Mouse (Mus musculus) left cerebral cortex, postnatal 14 days (tissue): Measurements from ENCODE around the gene Gm9639. TPM values are rescaled to one million over a fixed set of nuclear protein-coding genes. Genes with fewer than 3 reads are reported as not detected.
A peak's percentile ranks its signal among the peaks of the same experiment; 100 is the strongest.
"Not testable (repeated sequence)": the region's sequence is repeated elsewhere in the genome, so short reads cannot be mapped to it uniquely, and the experiment has no call there.

Experiments
- DNase-seq, 2 experiments: peaks; one replicate each; pipeline ENCODE4 v3.0.0; 2021 to 2022; ENCODE audit warnings: low spot score in 2 of 2, mixed read lengths in 1 of 2
- intact Hi-C: fragments of 180-260 bp; cut with DNase I; formaldehyde crosslinking; loops from one replicate; pipeline ENCODE4 v1.15.1; 2025
- long read RNA-seq, 2 experiments: library from polyadenylated mRNA; stranded (forward); transcript quantifications; one replicate each; pipeline ENCODE4 v2.0.0; 2021
- total RNA-seq, 2 experiments: library from RNA; stranded (reverse); gene quantifications; 2 replicates each; pipeline ENCODE4 v1.2.3; 2021

Gm9639 gene
- not detected for total RNA-seq
- long read RNA-seq, experiment 1, result 0 reads
- long read RNA-seq, experiment 2, result 0 reads

DNA sequence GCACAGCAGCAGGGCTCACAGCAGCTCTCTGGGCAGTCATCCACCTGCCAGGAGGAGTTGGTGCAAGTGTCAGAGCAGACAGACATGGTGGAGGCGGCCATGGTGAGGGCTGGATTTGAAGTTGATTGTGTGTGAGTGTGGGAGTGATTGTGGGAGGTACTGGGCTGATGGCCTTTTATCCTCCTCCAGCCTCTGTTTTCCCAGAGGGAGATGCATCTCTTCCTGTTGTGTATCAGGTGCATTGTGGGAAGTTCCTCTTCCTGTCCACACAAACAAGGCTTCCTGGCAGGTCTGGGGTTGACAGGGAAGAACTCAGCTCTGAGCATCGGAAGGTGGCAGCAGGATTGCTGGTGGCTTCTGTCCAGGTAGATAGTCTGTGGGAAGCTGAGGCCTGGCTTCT lies at the start of gene Gm9639:
Gene Gm9639, minus strand, starts transcription at position 101 of the 400 bp plus-strand sequence.
- intact Hi-C loops, result no loop called here
- no peak for DNase-seq

DNA sequence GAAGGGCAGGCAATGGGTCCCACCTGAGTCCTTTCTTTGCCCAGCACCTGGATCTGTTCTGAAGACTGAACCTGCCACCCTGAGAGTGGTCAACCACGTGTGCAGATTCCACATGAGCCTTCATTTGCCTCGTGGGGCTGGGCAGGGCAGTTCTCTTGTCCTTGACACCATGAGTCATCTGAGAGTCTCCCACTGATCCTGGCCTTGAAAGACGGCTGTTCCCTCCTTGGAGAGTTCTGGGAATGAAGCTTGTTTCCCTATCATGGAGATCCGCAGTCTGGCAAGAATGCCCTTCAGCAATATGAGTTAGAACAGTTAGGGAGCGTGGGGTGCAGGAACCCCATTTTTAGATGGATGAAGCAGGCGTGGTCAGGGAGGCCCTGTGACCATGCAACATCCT lies 44.1 kb upstream of the Gm9639 start:
- no peak for DNase-seq
- intact Hi-C loops, result no loop called here

DNA sequence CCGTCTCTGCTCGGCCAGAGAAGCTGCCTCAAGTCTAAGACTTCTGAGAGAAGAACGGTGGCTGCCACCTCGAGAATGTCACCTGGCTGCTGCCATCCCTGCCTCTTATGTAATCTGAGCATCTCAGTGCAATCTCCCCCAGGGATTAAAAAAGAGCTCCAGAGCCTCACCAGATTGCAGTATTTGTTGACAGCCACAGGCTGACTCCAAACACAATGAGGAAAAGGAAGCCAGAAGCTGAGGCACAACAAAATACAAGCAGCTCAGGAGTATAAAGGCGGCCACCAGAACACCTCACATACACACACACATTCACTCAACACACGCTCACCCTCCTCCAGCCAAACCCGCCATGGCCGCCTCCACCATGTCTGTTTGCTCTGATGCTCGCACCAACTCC lies 40.8 kb upstream of the Gm9639 start, which contains the start of gene Krtap10-10:
Gene Krtap10-10, plus strand, starts transcription at position 301 of the 400 bp plus-strand sequence.
- intact Hi-C loops, result no loop called here
- no peak for DNase-seq

DNA sequence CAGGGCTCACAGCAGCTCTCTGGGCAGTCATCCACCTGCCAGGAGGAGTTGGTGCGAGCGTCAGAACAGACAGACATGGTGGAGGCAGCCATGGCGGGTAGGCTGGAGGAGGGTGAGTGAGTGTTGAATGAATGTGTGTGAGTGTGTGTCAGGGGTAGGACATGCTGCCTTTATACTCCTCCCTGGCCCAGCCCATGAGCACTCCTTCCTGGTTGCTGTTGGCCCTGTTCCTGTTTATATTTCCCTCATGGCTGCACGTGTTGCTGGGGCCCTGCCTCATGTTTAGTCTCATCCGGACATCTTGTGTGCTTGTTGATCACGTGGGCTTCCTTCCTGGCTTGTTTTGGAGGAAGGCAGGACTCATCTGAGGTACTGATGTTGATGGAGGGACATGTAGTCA lies 32.1 kb upstream of the Gm9639 start, which contains the start of gene Krtap10-4:
Gene Krtap10-4, minus strand, starts transcription at position 145 of the 400 bp plus-strand sequence.
- intact Hi-C loops, result no loop called here
- DNase-seq, result no peak

DNA sequence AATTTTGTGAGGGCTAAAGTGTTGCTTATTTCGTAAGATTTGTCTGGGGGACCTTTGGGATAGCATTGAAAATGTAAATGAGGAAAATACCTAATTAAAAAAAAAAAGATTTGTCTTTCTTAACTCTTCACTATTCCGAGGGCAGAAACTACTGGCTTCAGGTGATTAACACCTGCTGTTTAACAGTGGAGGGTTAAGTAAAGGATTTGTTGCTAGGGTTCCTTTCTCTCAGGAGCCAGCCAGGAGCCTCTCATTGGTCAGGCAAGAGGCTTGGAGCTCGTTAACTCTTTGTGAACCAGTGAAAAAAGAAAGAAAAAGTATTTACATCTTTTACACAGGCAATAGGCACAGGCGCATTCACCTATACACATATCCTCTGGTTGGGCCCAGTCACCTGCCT lies 24.3 kb upstream of the Gm9639 start:
- no peak for DNase-seq
- intact Hi-C loops, result no loop called here

DNA sequence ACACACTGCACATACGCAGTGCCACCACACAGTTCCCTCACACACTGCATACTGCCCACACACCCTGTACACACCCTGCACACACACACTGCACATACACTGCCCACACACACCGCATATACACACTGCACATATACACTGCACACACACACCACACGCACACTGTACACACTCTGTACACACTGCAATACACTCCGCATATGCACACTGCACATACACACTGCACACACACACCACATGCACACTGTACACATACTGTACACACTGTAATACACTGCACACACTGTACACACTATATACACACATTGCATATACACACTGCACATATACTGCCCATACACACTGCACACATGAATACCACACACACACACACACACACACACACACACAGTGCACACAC lies 23.6 kb upstream of the Gm9639 start:
- intact Hi-C loops, result no loop called here
- DNase-seq, result no peak

DNA sequence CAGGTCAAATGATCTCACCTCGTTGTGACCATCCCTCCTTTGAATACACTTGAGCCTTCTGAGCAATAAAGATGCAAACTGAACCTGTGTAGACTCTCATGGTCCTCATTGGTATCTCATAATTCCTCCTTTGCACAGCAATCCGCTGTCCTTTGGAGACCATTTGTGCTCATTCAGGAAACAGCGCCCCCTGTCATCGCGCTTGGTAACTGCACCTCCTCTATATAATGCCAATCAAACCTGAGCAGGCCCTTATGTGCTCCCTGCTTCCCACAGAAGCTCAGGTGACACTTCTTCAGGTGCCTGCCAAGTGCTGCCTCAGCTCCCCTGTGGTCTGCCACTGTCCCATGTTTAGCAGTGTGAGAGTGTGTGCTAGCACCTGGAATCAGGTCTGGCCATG lies 20.6 kb upstream of the Gm9639 start:
- DNase-seq, result peak in 1 of 2 experiments; percentile 36
- intact Hi-C loops, result no loop called here

DNA sequence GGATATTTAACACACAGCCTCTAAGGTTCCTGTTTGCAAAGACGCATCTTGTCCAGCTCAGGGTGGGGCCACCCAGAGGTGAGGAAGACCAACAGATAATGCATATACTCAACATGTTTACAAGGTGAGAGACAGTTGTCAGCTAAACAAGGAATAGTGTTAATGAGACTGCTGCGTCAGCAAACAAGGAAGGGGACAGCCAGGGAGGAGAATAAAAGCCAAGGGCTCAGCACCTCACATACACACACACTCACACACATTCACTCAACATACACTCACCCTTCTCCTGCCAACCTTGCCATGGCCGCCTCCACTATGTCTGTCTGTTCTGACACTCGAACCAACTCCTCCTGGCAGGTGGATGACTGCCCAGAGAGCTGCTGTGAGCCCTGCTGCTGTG lies 19.5 kb upstream of the Gm9639 start, which contains the start of gene Gm2696:
Gene Gm2696, plus strand, starts transcription at position 301 of the 400 bp plus-strand sequence.
- intact Hi-C loops, result no loop called here

DNA sequence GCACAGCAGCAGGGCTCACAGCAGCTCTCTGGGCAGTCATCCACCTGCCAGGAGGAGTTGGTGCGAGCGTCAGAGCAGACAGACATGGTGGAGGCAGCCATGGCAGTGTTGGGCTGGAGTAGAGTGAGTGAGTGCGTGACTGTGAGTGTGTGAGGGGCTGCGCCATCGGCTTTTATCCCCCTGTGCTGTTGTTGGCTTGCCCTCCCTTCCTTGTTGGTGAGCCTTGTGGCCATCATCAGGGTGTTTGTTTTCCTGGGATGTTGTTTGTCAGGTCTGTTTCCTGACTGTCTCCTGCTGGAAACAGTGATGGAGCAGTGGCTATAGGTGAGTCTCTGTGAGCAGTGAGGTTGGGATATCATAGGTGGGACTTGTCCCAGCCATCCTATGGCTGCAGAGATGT lies 16.9 kb upstream of the Gm9639 start, which contains the start of gene Gm9507:
Gene Gm9507, minus strand, starts transcription at position 101 of the 400 bp plus-strand sequence.
- intact Hi-C loops, result no loop called here
- DNase-seq, result no peak

More for the DNA sequence above, 19.5 kb upstream of the Gm9639 start, which contains the start of gene Gm2696:
- no peak for DNase-seq

DNA sequence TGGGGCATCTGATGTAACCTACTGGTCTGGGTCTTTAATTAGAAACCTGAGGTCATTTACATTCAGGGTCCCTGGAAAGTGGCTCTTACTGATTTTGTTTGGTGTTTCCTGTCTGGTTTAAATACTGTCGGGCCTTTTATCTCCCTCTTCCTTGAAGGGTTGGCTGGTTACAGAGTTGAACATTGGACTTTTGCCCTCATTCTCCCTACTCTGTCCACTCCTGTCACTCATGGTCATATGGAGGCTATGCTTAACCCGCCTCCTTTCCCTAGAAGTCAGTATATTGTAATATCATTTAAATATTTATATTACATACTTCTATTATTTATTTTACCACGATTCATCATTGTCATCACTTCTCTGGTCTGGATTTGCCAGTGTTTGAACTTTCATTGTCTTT lies 9.2 kb upstream of the Gm9639 start:
- DNase-seq, result no peak
- intact Hi-C loops, result no loop called here

DNA sequence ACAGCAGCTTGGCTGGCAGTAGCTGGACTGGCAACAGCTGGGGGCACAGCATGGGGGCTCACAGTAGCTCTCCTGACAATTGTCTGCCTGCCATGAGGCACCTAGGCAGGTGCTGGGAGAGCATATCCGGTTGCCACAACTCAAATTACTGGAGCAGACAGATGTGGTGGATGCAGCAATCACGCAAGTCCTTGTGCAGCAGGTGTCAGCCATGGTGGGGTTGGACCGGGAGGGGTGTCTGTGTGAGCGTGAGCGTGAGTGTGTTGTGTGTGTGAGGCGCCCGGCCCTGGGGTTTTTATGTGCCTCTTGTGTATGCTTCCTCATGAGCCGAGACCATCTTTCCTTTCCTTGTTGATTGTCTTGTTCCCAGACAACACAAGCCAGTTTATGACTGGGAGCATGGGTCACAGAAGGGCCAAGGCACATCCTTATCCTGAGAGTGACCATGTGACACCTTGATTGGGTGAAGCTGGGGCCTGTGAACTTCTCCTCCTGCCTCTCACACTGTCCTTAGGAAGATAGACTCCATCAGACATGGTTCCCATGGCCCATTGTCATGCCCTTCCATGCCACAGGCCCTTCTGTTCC lies 4.1 kb upstream of the Gm9639 start, which contains the start of gene Gm19668:
Gene Gm19668, minus strand, starts transcription at position 213 of the 588 bp plus-strand sequence.
- DNase-seq, result no peak
- intact Hi-C loops, result no loop called here

DNA sequence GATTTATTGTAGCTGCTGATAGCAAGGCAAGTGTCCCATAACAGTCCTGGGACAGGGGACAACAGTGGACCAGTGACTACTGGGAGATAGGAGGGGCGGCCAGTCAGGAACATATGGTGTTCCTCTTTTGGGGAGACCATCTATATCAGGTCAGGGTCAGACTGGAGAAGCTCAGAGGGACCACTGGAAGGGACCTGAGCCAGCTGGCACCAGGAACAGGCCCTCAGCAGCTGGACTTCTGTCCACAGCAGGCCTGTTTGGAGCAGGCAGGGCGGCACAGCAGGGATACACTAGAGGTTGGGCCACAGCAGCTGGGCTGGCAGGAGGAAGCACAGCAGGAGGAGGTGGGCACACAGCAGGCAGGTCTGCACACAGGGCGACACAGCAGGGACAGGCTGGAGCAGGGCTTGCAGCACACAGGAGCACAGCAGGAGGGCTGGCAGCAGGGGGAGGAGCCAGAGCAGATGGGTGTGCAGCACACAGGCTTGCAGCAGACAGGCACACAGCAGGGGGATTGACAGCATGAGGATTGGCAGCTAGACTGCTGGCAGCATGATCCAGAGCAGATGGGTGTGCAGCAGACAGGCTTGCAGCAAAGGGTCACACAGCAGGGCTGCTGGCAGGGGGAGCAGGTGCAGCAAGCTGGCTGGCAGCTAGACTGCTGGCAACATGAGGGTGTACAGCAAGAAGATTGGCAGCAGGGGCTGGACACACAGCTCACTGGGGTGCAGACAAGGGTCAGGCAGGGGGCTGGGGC lies 3.5 kb upstream of the Gm9639 start:
- intact Hi-C loops, DNase-seq: not testable (repeated sequence)

DNA sequence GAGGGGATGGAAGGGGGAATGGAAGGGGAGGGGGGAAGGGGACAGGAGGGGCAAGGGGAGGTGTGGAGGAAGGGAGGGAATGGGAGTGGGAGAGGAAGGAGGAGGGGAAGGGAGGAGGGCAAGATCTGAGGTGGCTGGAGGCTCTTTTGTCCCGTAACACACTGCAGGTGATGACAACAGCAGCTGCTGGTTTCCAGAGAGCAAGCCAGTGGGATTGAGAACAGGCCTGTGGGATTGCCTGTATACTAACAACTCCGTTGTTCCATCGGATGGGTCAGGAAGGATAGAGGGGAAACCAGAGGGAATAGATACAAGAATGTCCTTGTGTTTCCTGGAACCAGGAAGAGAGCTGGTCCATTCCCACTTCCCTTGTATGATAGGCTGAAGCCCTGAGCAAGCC lies 2.8 kb upstream of the Gm9639 start:
- no peak for DNase-seq
- intact Hi-C loops, result no loop called here

DNA sequence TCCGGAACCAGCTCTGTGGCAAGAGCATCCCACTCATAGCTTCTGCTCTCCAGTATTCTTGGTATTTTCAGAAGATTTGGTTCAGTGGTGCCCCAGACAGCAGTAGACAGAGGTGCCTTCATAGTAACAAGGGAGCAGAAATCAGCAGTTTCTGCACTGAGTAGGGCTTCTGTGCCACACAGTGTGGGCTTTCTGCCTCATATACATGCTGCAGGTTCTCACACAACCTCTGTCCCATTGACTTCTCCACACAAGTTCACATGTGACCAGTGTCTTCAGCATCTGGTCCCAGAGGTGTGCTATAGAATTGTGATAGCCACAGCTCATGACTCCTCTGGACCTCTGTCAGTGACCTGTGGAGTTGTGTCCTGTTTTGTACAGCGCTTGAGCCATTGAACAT lies 6.3 kb downstream of the Gm9639 start:
- DNase-seq, result no peak
- intact Hi-C loops, result no loop called here

DNA sequence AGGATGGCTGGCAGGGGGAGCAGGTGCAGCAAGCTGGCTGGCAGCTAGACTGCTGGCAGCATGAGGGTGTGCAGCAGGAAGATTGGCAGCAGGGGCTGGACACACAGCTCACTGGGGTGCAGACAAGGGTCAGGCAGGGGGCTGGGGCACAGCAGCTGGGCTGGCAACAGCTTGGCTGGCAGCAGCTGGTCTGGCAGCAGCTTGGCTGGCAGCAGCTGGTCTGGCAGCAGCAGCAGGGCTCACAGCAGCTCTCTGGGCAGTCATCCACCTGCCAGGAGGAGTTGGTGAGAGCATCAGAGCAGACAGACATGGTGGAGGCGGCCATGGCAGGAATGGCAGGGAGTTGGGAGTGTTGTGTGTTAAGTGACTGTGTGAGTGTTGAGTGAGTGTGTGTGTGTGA lies 7.0 kb downstream of the Gm9639 start, which contains the start of gene Gm7137:
Gene Gm7137, minus strand, starts transcription at position 325 of the 400 bp plus-strand sequence.
- intact Hi-C loops, DNase-seq: not testable (repeated sequence)

DNA sequence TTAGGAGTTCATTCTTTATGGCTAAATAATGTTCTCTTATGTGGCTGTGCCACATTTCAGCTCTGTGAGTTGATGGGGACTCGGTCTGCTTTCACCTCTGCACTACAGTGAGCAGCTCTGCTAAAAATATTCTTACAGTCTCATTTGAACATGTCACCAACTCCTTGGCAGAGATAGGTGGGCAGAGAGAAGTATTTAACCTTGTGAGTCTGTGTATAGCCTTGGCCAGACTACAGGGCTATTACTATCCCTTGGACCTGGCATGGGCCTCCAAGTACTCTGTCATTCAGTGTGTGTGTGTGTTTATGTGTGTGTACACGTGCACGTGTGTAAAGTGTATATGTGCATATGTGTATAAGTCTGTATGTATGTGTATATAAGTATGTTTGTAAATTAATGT lies 11.5 kb downstream of the Gm9639 start:
- intact Hi-C loops, DNase-seq: not testable (repeated sequence)

DNA sequence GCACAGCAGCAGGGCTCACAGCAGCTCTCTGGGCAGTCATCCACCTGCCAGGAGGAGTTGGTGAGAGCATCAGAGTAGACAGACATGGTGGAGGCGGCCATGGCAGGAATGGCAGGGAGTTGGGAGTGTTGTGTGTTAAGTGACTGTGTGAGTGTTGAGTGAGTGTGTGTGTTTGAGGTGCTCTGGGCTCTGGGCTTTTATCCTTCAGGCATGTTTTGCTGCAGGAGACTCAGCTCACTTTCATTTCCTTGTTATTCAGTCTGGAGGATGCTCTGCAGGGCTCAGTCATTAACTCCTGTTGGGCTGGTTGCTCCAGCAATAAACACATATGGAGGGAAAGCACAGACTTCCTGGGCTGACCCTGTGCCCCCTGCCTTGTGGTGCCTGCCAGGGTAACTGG lies 12.4 kb downstream of the Gm9639 start, which contains the start of gene Gm3250:
Gene Gm3250, minus strand, starts transcription at position 101 of the 400 bp plus-strand sequence.
- intact Hi-C loops, DNase-seq: not testable (repeated sequence)

DNA sequence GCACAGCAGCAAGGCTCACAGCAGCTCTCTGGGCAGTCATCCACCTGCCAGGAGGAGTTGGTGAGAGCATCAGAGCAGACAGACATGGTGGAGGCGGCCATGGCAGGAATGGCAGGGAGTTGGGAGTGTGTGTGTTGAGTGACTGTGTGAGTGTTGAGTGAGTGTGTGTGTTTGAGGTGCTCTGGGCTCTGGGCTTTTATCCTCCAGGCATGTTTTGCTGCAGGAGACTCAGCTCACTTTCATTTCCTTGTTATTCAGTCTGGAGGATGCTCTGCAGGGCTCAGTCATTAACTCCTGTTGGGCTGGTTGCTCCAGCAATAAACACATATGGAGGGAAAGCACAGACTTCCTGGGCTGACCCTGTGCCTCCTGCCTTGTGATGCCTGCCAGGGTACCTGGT lies 18.0 kb downstream of the Gm9639 start, which contains the start of gene Gm7138:
Gene Gm7138, minus strand, starts transcription at position 101 of the 400 bp plus-strand sequence.
- DNase-seq, intact Hi-C loops: not testable (repeated sequence)

DNA sequence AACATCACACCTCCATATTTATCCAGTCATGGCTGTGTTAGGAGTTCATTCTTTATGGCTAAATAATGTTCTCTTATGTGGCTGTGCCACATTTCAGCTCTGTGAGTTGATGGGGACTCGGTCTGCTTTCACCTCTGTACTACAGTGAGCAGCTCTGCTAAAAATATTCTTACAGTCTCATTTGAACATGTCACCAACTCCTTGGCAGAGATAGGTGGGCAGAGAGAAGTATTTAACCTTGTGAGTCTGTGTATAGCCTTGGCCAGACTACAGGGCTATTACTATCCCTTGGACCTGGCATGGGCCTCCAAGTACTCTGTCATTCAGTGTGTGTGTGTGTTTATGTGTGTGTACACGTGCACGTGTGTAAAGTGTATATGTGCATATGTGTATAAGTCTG lies 22.7 kb downstream of the Gm9639 start:
- DNase-seq, intact Hi-C loops: not testable (repeated sequence)

DNA sequence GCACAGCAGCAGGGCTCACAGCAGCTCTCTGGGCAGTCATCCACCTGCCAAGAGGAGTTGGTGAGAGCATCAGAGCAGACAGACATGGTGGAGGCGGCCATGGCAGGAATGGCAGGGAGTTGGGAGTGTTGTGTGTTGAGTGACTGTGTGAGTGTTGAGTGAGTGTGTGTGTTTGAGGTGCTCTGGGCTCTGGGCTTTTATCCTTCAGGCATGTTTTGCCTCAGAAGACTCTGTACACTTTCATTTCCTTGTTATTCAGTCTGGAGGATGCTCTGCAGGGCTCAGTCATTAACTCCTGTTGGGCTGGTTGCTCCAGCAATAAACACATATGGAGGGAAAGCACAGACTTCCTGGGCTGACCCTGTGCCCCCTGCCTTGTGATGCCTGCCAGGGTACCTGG lies 23.7 kb downstream of the Gm9639 start, which contains the start of gene Gm3238:
Gene Gm3238, minus strand, starts transcription at position 101 of the 400 bp plus-strand sequence.
- intact Hi-C loops, DNase-seq: not testable (repeated sequence)
